Mouse (Mus musculus) stomach, adult 2 months (tissue): ENCODE data around the gene Krtap5-1. TPM values are rescaled to one million over a fixed set of nuclear protein-coding genes. Genes with fewer than 3 reads are reported as not detected.

Experiments
- polyA plus RNA-seq: library from polyadenylated mRNA; depleted of rRNA; stranded (reverse); fragments of >200 nt; gene quantifications from 2 replicates; pipeline ENCODE4 v1.2.3, GENCODE M21; 2012; rRNA removed

Gene Krtap5-1
- not detected in 2 replicates for polyA plus RNA-seq

DNA sequence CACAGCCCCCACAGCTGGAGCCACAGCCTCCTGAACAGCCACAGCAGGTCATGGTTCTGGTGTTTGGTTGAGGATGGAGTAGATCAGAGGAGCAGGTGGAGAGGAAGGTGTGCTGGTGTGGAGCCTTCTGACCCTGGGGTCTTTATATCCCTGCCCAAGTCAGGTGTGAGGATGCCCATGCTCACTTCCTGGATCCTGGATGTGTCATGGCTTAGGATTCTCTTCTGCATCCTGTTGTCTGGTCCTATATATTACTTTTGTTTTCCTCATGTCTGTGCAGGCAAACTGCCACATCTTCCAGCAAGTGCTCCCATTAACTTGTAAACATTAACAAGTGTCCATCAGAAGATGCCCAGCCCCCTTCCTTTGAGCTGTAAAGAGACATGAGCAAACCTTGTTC, at the start of gene Krtap5-1:
Gene Krtap5-1 (minus strand): TSS at position 101 of the 400 bp plus-strand sequence.

DNA sequence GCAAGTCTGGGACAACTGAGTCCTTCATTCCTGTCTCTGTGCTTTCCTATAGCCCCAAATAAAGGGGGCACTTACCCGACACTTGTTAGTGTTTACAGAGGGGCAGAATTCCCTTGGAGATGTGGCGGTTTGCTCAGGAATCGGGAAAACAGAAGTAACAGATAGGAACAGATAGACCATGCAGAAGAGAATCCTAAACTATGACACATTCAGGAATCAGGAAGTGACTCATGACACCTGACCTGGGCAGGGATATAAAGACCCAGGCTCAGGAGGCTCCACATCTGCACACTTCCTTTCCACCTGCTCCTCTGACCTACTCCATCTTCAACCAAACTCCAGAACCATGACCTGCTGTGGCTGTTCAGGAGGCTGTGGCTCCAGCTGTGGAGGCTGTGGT, 6.3 kb upstream of the Krtap5-1 start, which contains the start of gene Krtap5-4:
Gene Krtap5-4 (plus strand): TSS at position 301 of the 400 bp plus-strand sequence.

DNA sequence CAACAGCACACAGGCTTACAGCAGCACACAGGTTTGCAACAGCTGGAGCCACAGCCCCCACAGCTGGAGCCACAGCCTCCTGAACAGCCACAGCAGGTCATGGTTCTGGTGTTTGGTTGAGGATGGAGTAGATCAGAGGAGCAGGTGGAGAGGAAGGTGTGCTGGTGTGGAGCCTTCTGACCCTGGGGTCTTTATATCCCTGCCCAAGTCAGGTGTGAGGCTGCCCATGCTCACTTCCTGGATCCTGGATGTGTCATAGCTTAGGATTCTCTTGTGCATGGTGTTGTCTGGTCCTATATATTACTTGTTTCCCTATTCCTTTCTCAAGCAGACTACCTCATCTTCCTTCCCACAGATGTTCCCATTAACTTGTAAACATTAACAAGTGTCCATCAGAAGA, 22.7 kb downstream of the Krtap5-1 start, which contains the start of gene Gm4559:
Gene Gm4559 (minus strand): TSS at position 101 of the 400 bp plus-strand sequence.

DNA sequence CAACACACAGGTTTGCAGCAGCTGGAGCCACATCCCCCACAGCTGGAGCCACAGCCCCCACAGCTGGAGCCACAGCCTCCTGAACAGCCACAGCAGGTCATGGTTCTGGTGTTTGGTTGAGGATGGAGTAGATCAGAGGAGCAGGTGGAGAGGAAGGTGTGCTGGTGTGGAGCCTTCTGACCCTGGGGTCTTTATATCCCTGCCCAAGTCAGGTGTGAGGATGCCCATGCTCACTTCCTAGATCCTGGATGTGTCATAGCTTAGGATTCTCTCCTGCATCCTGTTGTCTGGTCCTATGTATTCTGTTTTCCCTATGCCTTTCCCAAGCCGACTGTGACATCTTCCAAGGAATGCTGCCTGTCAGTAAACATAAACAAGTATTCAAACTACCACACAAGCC, 38.7 kb downstream of the Krtap5-1 start, which contains the start of gene Gm2431:
Gene Gm2431 (minus strand): TSS at position 101 of the 400 bp plus-strand sequence.

Other genes starting within 250 kb of the Krtap5-1 start
- 27.5 and 29.5 TPM in 2 replicates for gene Mob2, start 236.1 kb downstream of the Krtap5-1 start, polyA plus RNA-seq
- 3.0 and 6.7 TPM in 2 replicates for gene Dusp8, start 201.3 kb downstream of the Krtap5-1 start, polyA plus RNA-seq
- not detected in 2 replicates for gene Gm45618, start 176.4 kb downstream of the Krtap5-1 start, polyA plus RNA-seq
- gene Gm39115, start 161.1 kb downstream of the Krtap5-1 start, polyA plus RNA-seq, result not detected in 2 replicates
- not detected in 2 replicates for gene Gm45337, start 152.5 kb downstream of the Krtap5-1 start, polyA plus RNA-seq
- gene Gm29735, start 140.0 kb downstream of the Krtap5-1 start, polyA plus RNA-seq, result not detected in 2 replicates
- gene Gm4553, start 131.4 kb downstream of the Krtap5-1 start, polyA plus RNA-seq, result not detected in 2 replicates
- not detected in 2 replicates for gene Krtap5-2, start 121.1 kb downstream of the Krtap5-1 start, polyA plus RNA-seq
- not detected in 2 replicates for gene Gm10153, start 106.7 kb downstream of the Krtap5-1 start, polyA plus RNA-seq
- not detected in 2 replicates for gene Krtap5-3, start 95.8 kb downstream of the Krtap5-1 start, polyA plus RNA-seq
- not detected in 2 replicates for gene Gm7579, start 85.3 kb downstream of the Krtap5-1 start, polyA plus RNA-seq
- gene Krtap5-5, start 67.1 kb downstream of the Krtap5-1 start, polyA plus RNA-seq, result not detected in 2 replicates
- gene Gm40460, start 56.0 kb downstream of the Krtap5-1 start, polyA plus RNA-seq, result not detected in 2 replicates
- not detected in 2 replicates for gene Gm2431, start 38.8 kb downstream of the Krtap5-1 start, polyA plus RNA-seq
- not detected in 2 replicates for gene Gm4559, start 22.8 kb downstream of the Krtap5-1 start, polyA plus RNA-seq
- not detected in 2 replicates for gene Krtap5-4, start 6.4 kb upstream of the Krtap5-1 start, polyA plus RNA-seq
- gene Ifitm10, start 76.6 kb upstream of the Krtap5-1 start, polyA plus RNA-seq, result 22.3 and 31.2 TPM in 2 replicates
- not detected in 2 replicates for gene Gm49369, start 85.5 kb upstream of the Krtap5-1 start, polyA plus RNA-seq
- 387 and 475 TPM in 2 replicates for gene Ctsd, start 90.9 kb upstream of the Krtap5-1 start, polyA plus RNA-seq
- 608 and 659 TPM in 2 replicates for gene Syt8, start 137.7 kb upstream of the Krtap5-1 start, polyA plus RNA-seq
- gene Tnni2, start 144.7 kb upstream of the Krtap5-1 start, polyA plus RNA-seq, result 22.6 and 28.4 TPM in 2 replicates
- gene Lsp1, start 163.7 kb upstream of the Krtap5-1 start, polyA plus RNA-seq, result 48.6 and 56.0 TPM in 2 replicates
- 10.3 and 17.4 TPM in 2 replicates for gene Tnnt3, start 201.7 kb upstream of the Krtap5-1 start, polyA plus RNA-seq
- gene Mrpl23, start 235.6 kb upstream of the Krtap5-1 start, polyA plus RNA-seq, result 2.2 and 3.9 TPM in 2 replicates